Mouse (Mus musculus): Measurements from ENCODE around the gene Slc12a9. TPM values are rescaled to one million over a fixed set of nuclear protein-coding genes. Genes with fewer than 3 reads are reported as not detected.
"Not testable (repeated sequence)": the region's sequence is repeated elsewhere in the genome, so short reads cannot be mapped to it uniquely, and the experiment has no call there.

Slc12a9 gene
- polyA plus RNA-seq, 1 experiment, result not detected

DNA sequence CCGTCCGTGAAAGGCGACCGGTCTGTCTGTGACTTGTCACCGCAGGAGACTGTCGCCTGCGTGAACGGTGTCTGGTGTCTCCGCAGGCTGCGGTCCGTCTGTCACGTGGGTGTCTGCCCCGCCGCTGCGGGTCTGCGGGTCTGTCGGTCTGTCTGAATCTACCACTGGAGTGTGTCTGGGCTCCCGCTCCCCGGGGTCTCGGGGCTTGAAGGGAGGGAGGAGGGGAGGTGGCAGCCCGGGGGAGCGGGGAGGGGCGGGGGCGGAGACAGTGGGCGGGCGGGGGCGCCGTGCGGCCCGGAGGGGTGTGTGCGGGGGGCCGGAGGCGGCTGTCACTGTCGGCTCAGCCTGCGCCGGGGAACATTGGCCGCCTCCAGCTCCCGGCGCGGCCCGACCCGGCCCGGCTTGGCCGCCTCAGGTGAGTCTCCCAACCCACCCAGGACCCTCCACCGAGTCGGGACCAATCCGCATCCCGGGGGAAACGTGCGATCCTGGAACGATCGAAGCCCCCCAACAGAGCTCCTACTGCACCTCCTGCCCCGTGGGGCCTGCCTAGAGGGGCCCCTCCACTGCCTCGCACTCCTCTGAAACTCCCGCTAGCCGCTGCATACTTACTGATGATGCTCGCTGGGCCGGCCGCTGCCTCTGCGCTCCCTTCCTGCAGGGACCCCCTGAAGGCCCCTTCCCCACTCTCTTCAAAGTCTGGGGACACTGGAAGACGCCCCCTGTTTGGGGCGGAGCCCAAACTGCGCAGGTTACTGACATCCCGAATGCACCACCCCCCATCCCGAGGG lies 45.2 kb downstream of the Slc12a9 start:
- H3K27ac ChIP-seq (ENCODE audit: insufficient read depth, low read depth, low read length), result peak overlapping the region; percentile 89
- peak overlapping the region; percentile 81 for H3K4me3 ChIP-seq (ENCODE audit: insufficient read depth, low read depth, low read length)
- peaks cover 25% of the 10 kb centered on the region for H3K4me1 ChIP-seq (ENCODE audit: control insufficient read depth, insufficient read depth, low read length)
- no peak for TF ChIP-seq CTCF (IDR thresholded peaks at IDR 0.05; ENCODE audit: insufficient read depth, low read depth, low read length)
- no peak for TF ChIP-seq POLR2A (IDR thresholded peaks at IDR 0.05; ENCODE audit: insufficient read depth, low read depth, low read length)
- under 1% methylated on average over 53 of the region's 65 CpGs for WGBS

DNA sequence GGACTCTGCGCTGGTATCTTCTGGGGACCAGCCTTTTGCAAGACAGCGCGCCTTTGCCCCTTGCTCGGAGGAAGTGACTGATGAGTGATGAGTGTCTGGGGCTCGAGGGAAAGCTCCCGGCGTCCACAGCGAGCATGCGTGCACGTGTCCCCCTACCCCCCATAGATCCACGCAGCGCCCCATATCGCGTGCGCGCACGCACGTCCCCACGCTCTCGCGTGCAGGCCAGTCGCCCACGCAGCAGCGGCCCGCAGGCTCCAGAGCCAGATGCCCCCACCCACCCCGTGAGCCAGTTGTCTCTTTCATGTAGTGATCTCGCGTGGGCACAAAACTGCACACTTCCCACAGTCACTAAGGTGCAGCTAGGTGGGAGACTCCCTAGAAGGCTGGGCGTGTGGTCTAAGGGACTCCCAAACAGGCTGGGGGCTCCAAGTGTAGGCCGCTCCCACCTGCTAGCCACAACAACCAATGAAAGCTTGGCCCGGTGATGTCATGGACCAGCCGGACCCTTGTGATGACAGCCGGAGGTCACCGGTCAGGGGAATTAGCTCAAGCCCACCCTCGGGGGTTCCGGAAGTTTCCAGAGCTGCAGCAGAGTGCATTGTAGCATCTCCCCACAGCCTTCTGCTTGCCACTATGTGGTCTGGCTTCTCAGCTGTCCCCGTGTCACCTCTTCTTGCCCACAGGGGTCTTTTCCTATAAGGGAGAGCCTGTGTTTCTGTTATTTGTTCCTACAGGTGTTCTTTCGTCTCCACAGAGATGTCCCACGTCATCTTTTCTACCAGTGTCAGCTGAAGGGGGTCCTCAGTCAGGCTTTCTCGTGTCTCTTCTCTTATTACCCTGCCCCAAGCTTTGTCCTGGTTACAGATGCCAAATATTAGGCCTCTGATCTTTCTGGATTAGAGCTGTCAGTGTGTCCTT lies 46.1 kb downstream of the Slc12a9 start, which contains the start of gene Ache:
Gene Ache (plus strand): TSS at position 488 of the 921 bp plus-strand sequence.
- Histone ChIP-seq H3K4me3 (ENCODE audit: insufficient read depth, low read depth, low read length) (peak within 1 kb of the TSS; percentile 81), H3K4me1 (ENCODE audit: control insufficient read depth, insufficient read depth, low read length) (peaks cover 21% of the 10 kb centered on the region), H3K27ac (ENCODE audit: insufficient read depth, low read depth, low read length) (peak within 1 kb of the TSS; percentile 89)
- 2% methylated on average over 40 of the region's 40 CpGs for WGBS
- TF ChIP-seq POLR2A (IDR thresholded peaks at IDR 0.05; ENCODE audit: insufficient read depth, low read depth, low read length) (peak; percentile 19), CTCF (IDR thresholded peaks at IDR 0.05; ENCODE audit: insufficient read depth, low read depth, low read length) (no peak)

GRCm38 (mm10) chr5:137286655-137287031 lies 46.8 kb downstream of the Slc12a9 start:
- peaks cover 21% of the 10 kb centered on the region for H3K4me1 ChIP-seq (ENCODE audit: control insufficient read depth, insufficient read depth, low read length)
- no peak overlapping the region for H3K27ac ChIP-seq (ENCODE audit: insufficient read depth, low read depth, low read length)
- H3K4me3 ChIP-seq (ENCODE audit: insufficient read depth, low read depth, low read length), result peak overlapping the region; percentile 81
- TF ChIP-seq CTCF (IDR thresholded peaks at IDR 0.05; ENCODE audit: insufficient read depth, low read depth, low read length) (peak; percentile 70), POLR2A (IDR thresholded peaks at IDR 0.05; ENCODE audit: insufficient read depth, low read depth, low read length) (no peak)
- under 1% methylated on average over 16 of the region's 16 CpGs for WGBS

GRCm38 (mm10) chr5:137285986-137286385 lies 47.4 kb downstream of the Slc12a9 start:
- no peak for TF ChIP-seq CTCF (IDR thresholded peaks at IDR 0.05; ENCODE audit: insufficient read depth, low read depth, low read length)
- Histone ChIP-seq H3K4me1 (ENCODE audit: control insufficient read depth, insufficient read depth, low read length) (peaks cover 20% of the 10 kb centered on the region), H3K27ac (ENCODE audit: insufficient read depth, low read depth, low read length) (no peak overlapping the region), H3K4me3 (ENCODE audit: insufficient read depth, low read depth, low read length) (no peak overlapping the region)
- 51% methylated on average over 7 of the region's 7 CpGs for WGBS

GRCm38 (mm10) chr5:137285045-137285444 lies 48.4 kb downstream of the Slc12a9 start:
- Histone ChIP-seq H3K4me3 (ENCODE audit: insufficient read depth, low read depth, low read length) (no peak overlapping the region), H3K4me1 (ENCODE audit: control insufficient read depth, insufficient read depth, low read length) (peaks cover 11% of the 10 kb centered on the region), H3K27ac (ENCODE audit: insufficient read depth, low read depth, low read length) (no peak overlapping the region)
- 62% methylated on average over 5 of the region's 5 CpGs for WGBS
- TF ChIP-seq POLR2A (IDR thresholded peaks at IDR 0.05; ENCODE audit: insufficient read depth, low read depth, low read length), result no peak
- TF ChIP-seq CTCF (IDR thresholded peaks at IDR 0.05; ENCODE audit: insufficient read depth, low read depth, low read length), result no peak

DNA sequence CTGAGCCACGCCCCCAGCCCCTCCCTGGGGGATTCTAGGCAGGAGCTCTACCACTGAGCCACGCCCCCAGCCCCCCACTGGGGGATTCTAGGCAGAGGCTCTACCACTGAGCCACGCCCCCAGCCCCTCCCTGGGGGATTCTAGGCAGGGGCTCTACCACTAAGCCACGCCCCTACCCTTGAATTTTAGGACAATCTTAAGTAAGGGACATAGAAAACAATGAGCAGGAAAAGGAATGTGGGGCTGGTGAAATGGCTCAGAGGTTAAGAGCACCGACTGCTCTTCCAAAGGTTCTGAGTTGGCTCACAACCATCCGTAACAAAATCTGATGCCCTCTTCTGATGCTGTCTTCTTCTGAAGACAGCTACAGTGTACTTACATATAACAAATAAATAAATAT lies 49.0 kb downstream of the Slc12a9 start:
- H3K4me3 ChIP-seq (ENCODE audit: insufficient read depth, low read depth, low read length); H3K27ac ChIP-seq (ENCODE audit: insufficient read depth, low read depth, low read length); H3K4me1 ChIP-seq (ENCODE audit: control insufficient read depth, insufficient read depth, low read length): not testable (repeated sequence)
- 76% methylated on average over 6 of the region's 6 CpGs for WGBS

DNA sequence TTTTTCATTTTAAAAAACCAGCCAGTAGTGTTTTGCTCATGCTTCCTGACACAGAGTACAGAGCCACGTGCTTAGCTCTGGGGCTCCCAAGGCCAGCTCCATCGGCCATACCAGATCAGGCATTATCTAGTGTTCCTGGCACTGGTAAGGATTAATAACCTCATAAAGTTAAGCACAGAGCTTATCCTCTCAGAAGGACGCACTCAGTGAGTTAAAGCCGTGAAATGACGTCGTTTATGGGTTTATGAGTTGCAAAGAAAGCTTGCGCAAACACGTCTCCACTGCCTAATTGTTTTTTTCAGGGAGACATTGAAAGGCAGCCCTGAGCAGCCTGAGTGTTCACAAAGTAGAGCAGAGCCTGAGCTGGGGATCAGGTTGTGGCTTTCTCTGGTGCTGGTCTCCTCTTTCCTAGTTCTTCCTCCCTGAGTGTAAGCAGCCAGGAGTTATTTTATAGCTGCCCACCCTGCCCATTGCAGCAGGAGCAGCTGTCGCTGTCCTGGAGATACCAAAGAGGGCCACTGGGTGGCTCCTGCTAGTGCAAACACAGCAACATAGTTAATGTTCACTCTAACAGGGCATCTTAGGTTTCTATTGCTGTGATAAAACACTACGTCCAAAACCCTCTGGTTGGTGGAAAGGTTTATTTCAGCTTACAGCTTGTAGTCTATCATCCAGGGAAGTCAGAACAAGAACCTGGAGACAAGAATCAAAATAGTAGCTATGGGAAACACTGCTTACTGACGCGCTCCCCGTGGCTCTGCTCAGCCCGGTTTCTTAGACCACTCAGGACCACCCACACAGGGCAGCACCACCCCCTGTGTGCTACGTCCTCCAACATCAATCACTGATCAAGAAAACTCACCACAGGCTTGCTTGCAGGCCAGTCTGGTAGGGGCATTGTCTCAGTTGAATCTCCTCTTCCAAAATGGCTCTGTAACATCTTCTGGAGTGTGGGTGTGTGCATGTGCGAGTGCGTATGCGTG lies 55.7 kb downstream of the Slc12a9 start:
- no peak for TF ChIP-seq POLR2A (IDR thresholded peaks at IDR 0.05; ENCODE audit: insufficient read depth, low read depth, low read length)
- peak; percentile 19; the same call in 1 of the 2 replicates for TF ChIP-seq CTCF (IDR thresholded peaks at IDR 0.05; ENCODE audit: insufficient read depth, low read depth, low read length)
- Histone ChIP-seq H3K27ac (ENCODE audit: insufficient read depth, low read depth, low read length) (no peak overlapping the region), H3K4me3 (ENCODE audit: insufficient read depth, low read depth, low read length) (0 out of 2 replicates have a peak overlapping the region, but pooled peaks have one; percentile 15), H3K4me1 (ENCODE audit: control insufficient read depth, insufficient read depth, low read length) (peaks cover 2% of the 10 kb centered on the region; the same call in 1 of the 2 replicates)
- 43% methylated on average over 18 of the region's 18 CpGs for WGBS

- TF ChIP-seq POLR2A (IDR thresholded peaks at IDR 0.05; ENCODE audit: insufficient read depth, low read depth, low read length) (no peak), CTCF (IDR thresholded peaks at IDR 0.05; ENCODE audit: insufficient read depth, low read depth, low read length) (no peak)
- WGBS, result 27% methylated on average over 18 of the region's 18 CpGs
- Histone ChIP-seq H3K4me1 (ENCODE audit: control insufficient read depth, insufficient read depth, low read length) (no peaks in the 10 kb centered on the region), H3K4me3 (ENCODE audit: insufficient read depth, low read depth, low read length) (no peak overlapping the region), H3K27ac (ENCODE audit: insufficient read depth, low read depth, low read length) (no peak overlapping the region)
Observed at GRCm38 (mm10) chr5:137268131-137268910, 65.1 kb downstream of the Slc12a9 start.

All from olfactory bulb, adult 2 months (tissue).